Mouse (Mus musculus) forebrain, embryonic 11.5 days (tissue): ENCODE measurements around the gene Notum. TPM values are rescaled to one million over a fixed set of nuclear protein-coding genes. Genes with fewer than 3 reads are reported as not detected.

ENCODE experiments used
- ATAC-seq: fragments of 200-750 bp; cut with Nextera tagmentation; replicated peaks from 2 replicates; pipeline ENCODE4 v1.8.0; 2017; ENCODE audit warnings: moderate TSS enrichment; ENCODE audit not compliant: low FRiP score
- DNase-seq: peaks from one replicate; pipeline ENCODE4 v3.0.0-alpha.2; 2017; ENCODE audit warnings: low spot score
- H3K27ac ChIP-seq: fragments of 300-500 bp; sonication (generic); 2 replicates; pipeline ENCODE4 v1.5.1; 2014; ENCODE audit warnings: low read depth, low read length
- H3K27me3 ChIP-seq: fragments of 300-500 bp; sonication (generic); 2 replicates; pipeline ENCODE4 v1.6.1; 2014; ENCODE audit warnings: mild to moderate bottlenecking, low read length, mixed read lengths; ENCODE audit not compliant: control insufficient read depth, insufficient read depth
- H3K36me3 ChIP-seq: fragments of 300-500 bp; sonication (generic); 2 replicates; pipeline ENCODE4 v1.6.1; 2014; ENCODE audit warnings: mild to moderate bottlenecking, low read length, moderate library complexity, mixed read lengths; ENCODE audit not compliant: control insufficient read depth, insufficient read depth
- H3K4me1 ChIP-seq: fragments of 300-500 bp; sonication (generic); replicated peaks from 2 replicates; pipeline ENCODE4 v1.6.1; 2014; ENCODE audit warnings: low read length, mixed read lengths; ENCODE audit not compliant: control insufficient read depth, insufficient read depth
- H3K4me2 ChIP-seq: fragments of 300-500 bp; sonication (generic); 2 replicates; pipeline ENCODE4 v1.6.1; 2014; ENCODE audit warnings: low read depth, mild to moderate bottlenecking, low read length, moderate library complexity, mixed read lengths; ENCODE audit not compliant: severe bottlenecking
- H3K4me3 ChIP-seq: fragments of 300-500 bp; sonication (generic); 2 replicates; pipeline ENCODE4 v1.5.1; 2014; ENCODE audit warnings: low read depth, low read length
- H3K9ac ChIP-seq: fragments of 300-500 bp; sonication (generic); 2 replicates; pipeline ENCODE4 v1.6.1; 2014; ENCODE audit warnings: low read length
- H3K9me3 ChIP-seq: fragments of 300-500 bp; sonication (generic); 2 replicates; pipeline ENCODE4 v1.6.1; 2016; ENCODE audit warnings: low read length, mixed read lengths; ENCODE audit not compliant: control insufficient read depth
- WGBS: fragments of 180-500 bp; shearing (Covaris S2); extraction: QIAGEN DNeasy Blood & Tissue Kit; methylation state at CpG from one replicate; pipeline ENCODE4 v1.1.7; 2014; 5-methylcytosine and 5-hydroxymethylcytosine counted together
- polyA plus RNA-seq: library from polyadenylated mRNA; unstranded; fragments of >200 nt; fragmentation: Nextera tagmentation; extraction: Ambion mirVana; gene quantifications from 2 replicates; pipeline ENCODE4 v1.2.1, GENCODE M21; 2014

Notum gene
- polyA plus RNA-seq, 1 experiment from 2014 or later = 0.61 TPM

DNA sequence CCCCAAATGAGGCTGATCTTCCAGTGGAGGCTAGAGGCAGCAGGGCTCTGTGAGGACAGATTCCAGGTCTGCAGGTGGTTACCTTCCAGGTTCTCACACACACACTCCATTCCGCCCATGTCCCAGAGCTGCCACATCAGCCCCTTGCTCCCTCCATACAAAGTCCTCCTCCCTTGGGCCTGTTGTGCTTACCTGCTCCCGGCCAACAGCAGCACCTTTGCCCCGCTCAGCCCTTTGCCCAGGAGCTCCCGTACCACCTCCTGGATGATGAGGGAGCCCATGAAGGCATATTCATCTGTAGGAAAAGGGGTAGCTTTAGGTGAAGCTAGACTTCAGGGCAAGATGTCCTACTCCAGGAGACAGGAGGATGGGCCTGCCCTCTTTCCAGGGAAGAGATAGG, 3.7 kb downstream of the Notum start:
- Histone ChIP-seq H3K27ac (no peak overlapping the region), H3K36me3 (no peaks in the 10 kb centered on the region), H3K4me1 (peaks cover 12% of the 10 kb centered on the region), H3K9ac (no peak overlapping the region), H3K4me2 (no peak overlapping the region), H3K4me3 (no peak overlapping the region), H3K27me3 (peaks cover 50% of the 10 kb centered on the region), H3K9me3 (no peaks in the 10 kb centered on the region)
- DNase-seq (no peak), ATAC-seq (no peak)
- WGBS = 83% methylated on average over 4 of the region's 4 CpGs

DNA sequence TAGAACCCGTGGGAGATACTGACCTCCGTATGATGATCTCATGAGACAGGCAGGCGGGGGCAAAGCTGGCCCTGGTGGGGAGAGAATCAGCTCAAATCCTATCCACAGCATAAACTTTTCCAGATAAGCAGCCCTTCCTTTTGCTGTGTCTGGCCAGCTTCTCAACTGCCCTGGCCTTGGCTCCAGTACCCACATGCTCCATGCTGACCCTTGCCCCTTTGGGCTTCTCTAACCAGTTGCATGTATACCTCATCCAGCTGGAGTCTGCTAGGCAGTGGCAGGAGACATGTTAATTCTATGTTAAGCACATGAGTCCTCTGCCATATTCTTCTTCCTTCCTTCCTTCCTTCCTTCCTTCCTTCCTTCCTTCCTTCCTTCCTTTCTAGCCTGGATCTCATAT, 6.2 kb downstream of the Notum start:
- Histone ChIP-seq H3K27ac (no peak overlapping the region), H3K4me1 (no peaks in the 10 kb centered on the region), H3K27me3 (peaks cover 24% of the 10 kb centered on the region), H3K4me3 (no peak overlapping the region), H3K9ac (no peak overlapping the region), H3K36me3 (no peaks in the 10 kb centered on the region), H3K4me2 (no peak overlapping the region), H3K9me3 (no peaks in the 10 kb centered on the region)
- no peak for ATAC-seq
- WGBS = 73% methylated on average over 3 of the region's 3 CpGs
- peak; percentile 30 for DNase-seq

DNA sequence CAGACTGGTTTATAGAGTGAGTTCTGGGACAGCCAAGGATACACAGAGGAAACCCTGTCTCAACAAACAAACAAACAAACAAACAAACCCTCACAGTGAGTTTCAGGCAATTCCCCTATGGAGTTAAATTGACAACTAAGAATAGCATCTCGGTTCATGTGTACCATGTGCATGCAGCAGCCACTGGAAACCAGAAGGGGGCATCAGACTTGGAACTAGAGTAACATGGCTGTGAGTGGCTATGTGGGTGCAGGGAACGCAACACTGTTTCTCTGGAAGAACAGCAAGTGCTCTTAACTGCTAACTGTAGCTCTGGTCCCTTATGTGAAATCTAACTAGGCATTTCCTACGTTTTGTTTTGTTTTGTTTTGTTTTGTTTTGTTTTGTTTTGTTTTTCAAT, 9.1 kb downstream of the Notum start:
- Histone ChIP-seq H3K4me1 (peaks cover 3% of the 10 kb centered on the region; the same call in 1 of the 2 replicates), H3K27me3 (no peaks in the 10 kb centered on the region; the same call in 1 of the 2 replicates), H3K27ac (no peak overlapping the region), H3K4me3 (no peak overlapping the region), H3K9ac (no peak overlapping the region), H3K4me2 (no peak overlapping the region), H3K9me3 (no peaks in the 10 kb centered on the region), H3K36me3 (no peaks in the 10 kb centered on the region)
- peak; percentile 44 for DNase-seq
- WGBS = 63% methylated on average over 3 of the region's 3 CpGs
- ATAC-seq = no peak

DNA sequence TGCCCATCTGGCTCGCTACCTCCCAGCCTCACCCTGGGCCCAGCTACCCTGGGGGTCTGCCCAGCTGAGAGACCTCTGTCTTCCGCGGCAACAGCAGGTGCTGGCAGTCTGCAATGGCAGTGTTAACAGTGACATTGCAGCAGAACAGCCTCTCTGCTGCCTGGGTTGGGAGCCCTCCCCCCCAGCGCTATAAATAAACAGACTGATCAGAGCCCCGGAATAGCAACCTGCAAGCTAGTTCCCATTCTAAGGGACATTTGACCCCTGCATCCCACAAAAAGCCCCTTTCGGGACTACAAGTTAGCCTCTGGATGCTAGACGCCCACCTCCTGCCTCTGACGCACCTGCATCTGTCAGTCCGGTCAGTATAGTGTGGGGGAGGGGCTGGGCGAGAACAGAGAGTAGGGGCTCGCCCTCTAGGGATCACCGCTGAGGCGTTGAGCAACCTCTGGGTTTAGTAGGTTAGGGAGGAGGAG, 12.9 kb downstream of the Notum start, which contains the start of gene Myadml2:
Gene Myadml2, minus strand, starts transcription at position 158 of the 476 bp plus-strand sequence.
- H3K36me3 ChIP-seq = no peaks in the 10 kb centered on the region
- ATAC-seq = no peak
- H3K9ac ChIP-seq = peak within 1 kb of the TSS; percentile 35
- 8% methylated on average over 13 of the region's 13 CpGs for WGBS
- peak within 1 kb of the TSS; percentile 22; the same call in 1 of the 2 replicates for H3K4me2 ChIP-seq
- DNase-seq = no peak
- H3K9me3 ChIP-seq = no peaks in the 10 kb centered on the region
- H3K27me3 ChIP-seq = no peaks in the 10 kb centered on the region
- H3K4me3 ChIP-seq = no peak within 1 kb of the TSS
- no peak within 1 kb of the TSS for H3K27ac ChIP-seq
- H3K4me1 ChIP-seq = peaks cover 7% of the 10 kb centered on the region; the same call in 1 of the 2 replicates

DNA sequence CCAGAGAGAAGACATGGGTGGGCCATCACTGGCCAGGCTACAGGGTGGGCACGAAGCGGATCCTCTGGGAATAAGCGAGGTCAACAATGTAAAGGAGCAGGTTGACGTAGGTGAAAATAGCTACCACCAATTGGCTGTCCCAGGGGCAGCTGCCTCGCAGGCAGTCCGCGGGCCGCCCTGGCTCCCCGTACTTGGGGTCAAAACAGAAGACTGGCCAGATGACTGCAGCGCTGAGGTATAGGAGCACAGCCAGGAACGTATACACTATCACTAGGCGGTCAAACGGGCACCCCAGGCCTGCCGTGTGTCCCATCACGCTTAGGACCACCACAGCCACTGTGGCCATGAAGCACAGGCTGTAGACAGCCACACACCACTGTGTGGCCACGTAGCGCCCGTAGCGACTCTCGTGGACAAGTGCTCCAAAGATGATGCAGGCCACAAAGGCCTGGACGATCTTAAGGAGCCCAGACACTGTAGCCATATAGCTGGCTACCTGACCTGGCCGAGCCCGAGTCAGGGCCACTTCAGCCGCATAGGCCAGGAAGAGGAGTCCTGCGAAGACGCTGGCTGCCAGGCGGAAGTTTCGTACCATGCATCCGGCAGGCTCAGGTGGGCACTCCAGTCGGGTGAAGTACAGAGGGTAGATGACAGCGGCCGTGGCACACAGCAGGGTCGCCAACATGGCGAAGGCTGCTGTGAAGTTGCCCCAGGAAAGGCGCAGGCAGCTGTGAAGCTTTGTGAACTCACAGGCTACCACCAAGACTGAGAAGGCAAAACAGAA, 13.7 kb downstream of the Notum start:
- Histone ChIP-seq H3K9me3 (no peaks in the 10 kb centered on the region), H3K27ac (no peak overlapping the region), H3K9ac (no peak overlapping the region), H3K4me3 (no peak overlapping the region), H3K27me3 (no peaks in the 10 kb centered on the region), H3K4me1 (peaks cover 13% of the 10 kb centered on the region; the same call in 1 of the 2 replicates), H3K36me3 (no peaks in the 10 kb centered on the region), H3K4me2 (no peak overlapping the region)
- no peak for DNase-seq
- 79% methylated on average over 35 of the region's 35 CpGs for WGBS
- ATAC-seq = no peak

DNA sequence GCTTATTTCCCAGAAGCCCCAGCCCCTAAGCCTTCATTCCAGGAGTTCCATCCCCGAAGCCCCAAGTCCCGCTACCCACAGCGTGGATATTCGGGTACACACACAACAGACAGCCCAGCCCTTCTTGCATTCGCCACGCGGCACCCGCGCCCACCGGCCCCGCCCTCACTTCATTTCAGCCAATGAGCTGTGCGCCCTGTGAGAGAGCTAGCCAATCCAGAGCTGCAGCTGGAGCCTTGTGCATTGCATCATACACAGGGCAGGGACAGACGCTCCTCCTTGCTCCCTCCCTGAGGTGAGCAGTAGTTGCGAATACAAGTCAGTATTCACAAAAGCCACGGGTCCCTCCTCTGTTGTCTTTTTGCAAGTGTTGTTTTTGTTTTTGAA, 17.4 kb downstream of the Notum start, which contains the start of gene Pycr1:
Gene Pycr1, minus strand, starts transcription at position 169 of the 387 bp plus-strand sequence.
- ATAC-seq = peak; percentile 100
- 0% methylated on average over 15 of the region's 15 CpGs for WGBS
- Histone ChIP-seq H3K36me3 (no peaks in the 10 kb centered on the region), H3K9ac (peak within 1 kb of the TSS; percentile 79), H3K4me1 (peaks cover 13% of the 10 kb centered on the region; the same call in 1 of the 2 replicates), H3K4me2 (peak within 1 kb of the TSS; percentile 78), H3K27me3 (no peaks in the 10 kb centered on the region), H3K4me3 (peak within 1 kb of the TSS; percentile 43), H3K27ac (no peak within 1 kb of the TSS), H3K9me3 (no peaks in the 10 kb centered on the region)
- DNase-seq = peak; percentile 96

DNA sequence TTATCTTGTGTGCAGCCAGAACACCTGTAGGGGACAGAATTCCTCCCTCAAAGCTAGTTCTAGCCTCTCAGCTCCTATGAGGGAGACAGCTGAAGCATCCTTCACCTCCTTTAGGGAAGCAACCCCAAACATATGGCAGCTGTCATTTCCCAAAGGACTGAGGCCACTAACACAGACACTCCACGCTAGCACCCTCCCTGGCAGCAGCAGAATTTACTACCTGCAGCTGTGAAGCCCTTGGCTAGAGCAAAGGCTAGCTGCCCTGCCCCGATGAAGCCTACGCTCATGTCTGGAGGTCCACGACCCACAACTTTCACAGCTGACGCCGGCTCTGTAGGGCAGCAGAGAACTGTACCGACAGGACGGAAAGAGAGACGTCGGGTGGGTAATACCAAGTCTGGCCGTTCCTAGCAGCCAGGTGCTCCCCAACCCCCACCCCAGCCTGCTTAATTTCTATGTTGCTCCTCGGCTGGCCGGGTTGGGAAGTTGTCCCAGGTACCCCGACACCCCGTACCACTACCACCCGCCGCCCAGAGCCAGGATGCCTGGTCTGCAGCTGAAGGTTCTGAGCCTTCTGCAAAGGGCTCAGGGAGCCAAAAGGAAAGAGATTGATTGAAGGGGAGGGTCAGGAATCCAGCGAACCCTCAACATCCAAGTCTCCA, 17.9 kb downstream of the Notum start:
- Histone ChIP-seq H3K4me1 (peaks cover 13% of the 10 kb centered on the region; the same call in 1 of the 2 replicates), H3K27me3 (no peaks in the 10 kb centered on the region), H3K9me3 (no peaks in the 10 kb centered on the region), H3K4me2 (peak overlapping the region; percentile 78), H3K4me3 (peak overlapping the region; percentile 43), H3K27ac (no peak overlapping the region), H3K36me3 (no peaks in the 10 kb centered on the region), H3K9ac (peak overlapping the region; percentile 79)
- WGBS = 4% methylated on average over 18 of the region's 18 CpGs
- ATAC-seq = peak; percentile 52
- no peak for DNase-seq

DNA sequence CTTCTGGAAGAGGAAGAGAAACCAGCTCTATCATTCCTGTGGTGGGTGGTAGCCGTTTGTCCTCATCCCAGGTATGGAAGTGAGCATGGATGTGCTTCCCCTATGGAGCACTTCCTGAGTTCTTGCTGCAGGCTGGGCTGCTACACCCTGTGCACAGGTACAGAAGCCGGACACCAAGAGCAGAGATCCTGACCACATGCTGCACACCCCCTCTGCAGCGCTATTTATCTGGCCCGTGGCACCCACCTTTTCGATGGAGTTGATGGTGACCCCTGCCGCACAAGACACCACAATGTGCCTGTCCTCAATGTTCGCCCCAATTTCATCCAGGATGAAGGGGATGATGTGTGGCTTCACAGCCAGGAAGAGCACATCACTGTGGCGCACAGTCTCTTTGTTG, 19.1 kb downstream of the Notum start:
- no peak overlapping the region for H3K4me2 ChIP-seq
- peaks cover 10% of the 10 kb centered on the region; the same call in 1 of the 2 replicates for H3K4me1 ChIP-seq
- DNase-seq (no peak), ATAC-seq (no peak)
- no peaks in the 10 kb centered on the region for H3K36me3 ChIP-seq
- WGBS = 88% methylated on average over 8 of the region's 8 CpGs
- no peaks in the 10 kb centered on the region for H3K9me3 ChIP-seq
- no peak overlapping the region for H3K4me3 ChIP-seq
- no peak overlapping the region for H3K27ac ChIP-seq
- H3K27me3 ChIP-seq = no peaks in the 10 kb centered on the region
- peak overlapping the region; percentile 17 for H3K9ac ChIP-seq
